ENCODE assay signal across 12 mouse cellular contexts in genomic region chr5:150402832-150403447, GRCm38 (mm10).
DNase-seq lines count a peak whose midpoint lies in the region; ATAC-seq lines count a peak whose summit lies in the region.
"Had no signal": no experiment of that assay in that cellular context is flagged by ENCODE, and none has a peak within 500 bp of the region (broad histone marks: within the 10 kb centered on the region; RNA-seq: fewer than 3 reads in every experiment).

No protein-coding gene starts in this region.

- peak overlapping the region; percentile 35; the same call in 1 of the 2 replicates for H3K4me3 ChIP-seq in heart, embryonic 10.5 days
- H3K4me3 ChIP-seq in midbrain, embryonic 11.5 days (ENCODE audit: low read depth, low read length): no peak overlapping the region
- no peak overlapping the region for H3K4me3 ChIP-seq in midbrain, embryonic 16.5 days (ENCODE audit: low read depth, low read length)
- H3K4me3 ChIP-seq in limb, embryonic 10.5 days: peak overlapping the region; percentile 30; the same call in 1 of the 2 replicates
- H3K4me3 ChIP-seq: erythroblast, embryonic 14.5 days; myocyte had no signal

- 27% methylated on average over 13 of the region's 13 CpGs for whole genome bisulfite sequencing in heart, embryonic 10.5 days
- 26% methylated on average over 13 of the region's 13 CpGs for WGBS in midbrain, embryonic 11.5 days
- WGBS in midbrain, embryonic 16.5 days: 26% methylated on average over 13 of the region's 13 CpGs
- WGBS in limb, embryonic 10.5 days: 23% methylated on average over 13 of the region's 13 CpGs

- no peaks in the 10 kb centered on the region; the same call in 1 of the 2 replicates for H3K9me3 ChIP-seq in heart, embryonic 10.5 days
- no peaks in the 10 kb centered on the region for H3K9me3 ChIP-seq in midbrain, embryonic 11.5 days (ENCODE audit: control insufficient read depth, low read length)
- no peaks in the 10 kb centered on the region; the same call in 1 of the 2 replicates for H3K9me3 ChIP-seq in midbrain, embryonic 16.5 days (replicated peaks; ENCODE audit: control insufficient read depth, low read length, poor library complexity, severe bottlenecking)
- no peaks in the 10 kb centered on the region for H3K9me3 ChIP-seq in limb, embryonic 10.5 days (replicated peaks)

- ATAC-seq in midbrain, embryonic 11.5 days (ENCODE audit: low FRiP score): 0 out of 2 replicates have a peak, but pooled peaks have one; percentile 58
- ATAC-seq in midbrain, embryonic 16.5 days: no peak

- H3K4me2 ChIP-seq in midbrain, embryonic 11.5 days: peak overlapping the region; percentile 22; the same call in 1 of the 2 replicates
- H3K4me2 ChIP-seq in midbrain, embryonic 16.5 days (ENCODE audit: low read length): no peak overlapping the region

- DNase-seq in heart, embryonic 10.5 days (ENCODE audit: low spot score): no peak
- no peak for DNase-seq in heart, adult 9 months (ENCODE audit: low spot score in 2 of 2)
- peak; percentile 85 for DNase-seq in midbrain, embryonic 11.5 days (ENCODE audit: low spot score, missing footprints)
- DNase-seq in limb, embryonic 10.5 days (ENCODE audit: low spot score): peak; percentile 47
- DNase-seq in urinary bladder, postnatal 36 days (ENCODE audit: low spot score in 2 of 2): no peak
- no peak for DNase-seq in layer of hippocampus, adult 11-12 months (ENCODE audit: low spot score)
- DNase-seq in MN1 (ENCODE audit: low spot score): no peak
- DNase-seq: spleen, adult 18-20 months had no signal

- no peak overlapping the region for H3K9ac ChIP-seq in midbrain, embryonic 11.5 days (ENCODE audit: low read length)
- no peak overlapping the region for H3K9ac ChIP-seq in midbrain, embryonic 16.5 days (ENCODE audit: low read depth, low read length)

- peaks cover 3% of the 10 kb centered on the region; the same call in 1 of the 2 replicates for H3K4me1 ChIP-seq in heart, embryonic 10.5 days
- H3K4me1 ChIP-seq in midbrain, embryonic 11.5 days (ENCODE audit: control insufficient read depth, insufficient read depth, low read length): no peaks in the 10 kb centered on the region
- no peaks in the 10 kb centered on the region for H3K4me1 ChIP-seq in midbrain, embryonic 16.5 days (ENCODE audit: control insufficient read depth, insufficient read depth, low read length)
- no peaks in the 10 kb centered on the region for H3K4me1 ChIP-seq in limb, embryonic 10.5 days

- peak overlapping the region; percentile 59 for H3K27ac ChIP-seq in heart, embryonic 10.5 days
- no peak overlapping the region for H3K27ac ChIP-seq in midbrain, embryonic 11.5 days (ENCODE audit: low read depth, low read length)
- H3K27ac ChIP-seq in midbrain, embryonic 16.5 days (ENCODE audit: low read length): no peak overlapping the region
- H3K27ac ChIP-seq in limb, embryonic 10.5 days: peak overlapping the region; percentile 37; the same call in 1 of the 2 replicates

- H3K27me3 ChIP-seq in heart, embryonic 10.5 days (ENCODE audit: insufficient read depth, poor library complexity, severe bottlenecking): no peaks in the 10 kb centered on the region
- H3K27me3 ChIP-seq in midbrain, embryonic 11.5 days (ENCODE audit: control insufficient read depth, insufficient read depth, low read length): no peaks in the 10 kb centered on the region
- no peaks in the 10 kb centered on the region for H3K27me3 ChIP-seq in midbrain, embryonic 16.5 days (ENCODE audit: control insufficient read depth, insufficient read depth, low read depth, low read length)
- no peaks in the 10 kb centered on the region for H3K27me3 ChIP-seq in limb, embryonic 10.5 days (ENCODE audit: low read depth, poor library complexity, severe bottlenecking)
- H3K27me3 ChIP-seq: CH12.LX had no signal

- H3K36me3 ChIP-seq in heart, embryonic 10.5 days: peaks cover 72% of the 10 kb centered on the region
- H3K36me3 ChIP-seq in midbrain, embryonic 11.5 days (ENCODE audit: control insufficient read depth, insufficient read depth, low read length): no peaks in the 10 kb centered on the region
- H3K36me3 ChIP-seq in midbrain, embryonic 16.5 days (ENCODE audit: control insufficient read depth, insufficient read depth, low read length): peaks cover 65% of the 10 kb centered on the region
- H3K36me3 ChIP-seq in limb, embryonic 10.5 days: no peaks in the 10 kb centered on the region

Comparison
In these comparisons a context has a peak if more than half of its experiments do, and no peak if none do; other contexts are left out.
1. DNase-seq: peak in midbrain, embryonic 11.5 days (single experiment) and limb, embryonic 10.5 days (single experiment); none in heart, embryonic 10.5 days (single experiment), heart, adult 9 months (0 of 2), urinary bladder, postnatal 36 days (0 of 2), layer of hippocampus, adult 11-12 months (single experiment) and MN1 (single experiment).
2. H3K27ac ChIP-seq: peak in heart, embryonic 10.5 days (single experiment) and limb, embryonic 10.5 days (single experiment); none in midbrain, embryonic 11.5 days (single experiment) and midbrain, embryonic 16.5 days (single experiment).
3. H3K4me3 ChIP-seq: peak in heart, embryonic 10.5 days (single experiment) and limb, embryonic 10.5 days (single experiment); none in midbrain, embryonic 11.5 days (single experiment) and midbrain, embryonic 16.5 days (single experiment).